Mouse (Mus musculus) hindbrain, embryonic 11.5 days (tissue): Measurements from ENCODE around the gene Cd86. TPM values are rescaled to one million over a fixed set of nuclear protein-coding genes. Genes with fewer than 3 reads are reported as not detected.

Experiments used
- ATAC-seq: fragments of 200-750 bp; cut with Nextera tagmentation; 2 replicates; pipeline ENCODE4 v1.8.0; 2017; ENCODE audit warnings: mild to moderate bottlenecking, moderate TSS enrichment, moderate library complexity; ENCODE audit not compliant: low FRiP score
- DNase-seq: peaks from one replicate; pipeline ENCODE4 v3.0.0-alpha.2; 2015; ENCODE audit warnings: low spot score
- H3K27ac ChIP-seq: fragments of 300-500 bp; sonication (generic); 2 replicates; pipeline ENCODE4 v1.5.1; 2014; ENCODE audit warnings: mild to moderate bottlenecking, low read depth, low read length
- H3K27me3 ChIP-seq: fragments of 300-500 bp; sonication (generic); 2 replicates; pipeline ENCODE4 v1.6.1; 2014; ENCODE audit warnings: mild to moderate bottlenecking, low read length, moderate library complexity, mixed read lengths; ENCODE audit not compliant: control insufficient read depth, insufficient read depth
- H3K36me3 ChIP-seq: fragments of 300-500 bp; sonication (generic); 2 replicates; pipeline ENCODE4 v1.6.1; 2014; ENCODE audit warnings: mild to moderate bottlenecking, low read length, moderate library complexity, mixed read lengths; ENCODE audit not compliant: control insufficient read depth, insufficient read depth
- H3K4me1 ChIP-seq: fragments of 300-500 bp; sonication (generic); replicated peaks from 2 replicates; pipeline ENCODE4 v1.6.1; 2014; ENCODE audit warnings: low read length, mixed read lengths; ENCODE audit not compliant: control insufficient read depth, insufficient read depth
- H3K4me2 ChIP-seq: fragments of 300-500 bp; sonication (generic); replicated peaks from 2 replicates; pipeline ENCODE4 v1.6.1; 2014; ENCODE audit warnings: mild to moderate bottlenecking, low read depth, low read length
- H3K4me3 ChIP-seq: fragments of 300-500 bp; sonication (generic); 2 replicates; pipeline ENCODE4 v1.5.1; 2014; ENCODE audit warnings: low read depth, low read length
- H3K9ac ChIP-seq: fragments of 300-500 bp; sonication (generic); 2 replicates; pipeline ENCODE4 v1.6.1; 2014; ENCODE audit warnings: low read depth, low read length
- H3K9me3 ChIP-seq: fragments of 300-500 bp; sonication (generic); 2 replicates; pipeline ENCODE4 v1.6.1; 2016; ENCODE audit warnings: low read length; ENCODE audit not compliant: control insufficient read depth
- WGBS: fragments of 180-500 bp; shearing (Covaris S2); extraction: QIAGEN DNeasy Blood & Tissue Kit; methylation state at CpG from one replicate; pipeline ENCODE4 v1.1.7; 2014; 5-methylcytosine and 5-hydroxymethylcytosine counted together
- polyA plus RNA-seq: library from polyadenylated mRNA; unstranded; fragments of >200 nt; fragmentation: Nextera tagmentation; extraction: Ambion mirVana; gene quantifications from 2 replicates; pipeline ENCODE4 v1.2.1, GENCODE M21; 2014

Cd86 gene
- polyA plus RNA-seq, 1 experiment from 2014 or later, result 1.7 TPM

DNA sequence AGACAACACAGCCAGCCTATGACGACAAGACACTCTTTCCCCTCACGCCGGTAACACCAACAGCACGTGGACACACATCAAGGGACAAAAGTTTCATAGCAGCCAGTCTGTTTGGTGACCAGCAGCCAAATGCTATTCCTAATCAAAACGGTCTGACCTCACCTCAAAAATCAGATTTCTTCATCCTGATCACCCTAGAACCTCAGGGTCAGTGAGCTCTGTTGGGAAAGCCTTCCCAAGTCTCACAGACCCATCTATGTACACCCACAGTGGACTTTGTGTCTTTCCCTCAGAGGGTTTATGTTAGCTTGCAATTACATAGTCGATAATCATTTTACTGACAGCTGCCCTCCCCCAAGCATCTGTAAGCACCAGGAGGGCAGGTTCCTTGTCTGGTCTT, 106.3 kb downstream of the Cd86 start:
- Histone ChIP-seq H3K9ac (no peak overlapping the region), H3K4me2 (no peak overlapping the region), H3K9me3 (no peaks in the 10 kb centered on the region), H3K4me3 (no peak overlapping the region), H3K36me3 (no peaks in the 10 kb centered on the region), H3K27ac (no peak overlapping the region), H3K27me3 (peaks cover 6% of the 10 kb centered on the region), H3K4me1 (peaks cover 5% of the 10 kb centered on the region)
- DNase-seq (no peak), ATAC-seq (no peak)
- WGBS, result 92% methylated on average over 6 of the region's 6 CpGs

GRCm38 (mm10) chr16:36555672-36556165, 110.2 kb downstream of the Cd86 start:
- Histone ChIP-seq H3K36me3 (no peaks in the 10 kb centered on the region), H3K4me1 (no peaks in the 10 kb centered on the region), H3K27ac (no peak overlapping the region), H3K9ac (no peak overlapping the region), H3K4me3 (no peak overlapping the region), H3K4me2 (no peak overlapping the region), H3K27me3 (no peaks in the 10 kb centered on the region; the same call in 1 of the 2 replicates), H3K9me3 (no peaks in the 10 kb centered on the region)
- ATAC-seq (no peak), DNase-seq (no peak)
- 86% methylated on average over 10 of the region's 10 CpGs for WGBS

Other genes starting within 250 kb of the Cd86 start
- not detected in 2 replicates for gene Stfa3, start 210.7 kb downstream of the Cd86 start, polyA plus RNA-seq
- not detected in 2 replicates for gene Casr, start 103.9 kb downstream of the Cd86 start, polyA plus RNA-seq
- 0.26 and 0.57 TPM in 2 replicates for gene Ildr1, start 27.9 kb upstream of the Cd86 start, polyA plus RNA-seq
- gene Slc15a2, start 118.9 kb upstream of the Cd86 start, polyA plus RNA-seq, result 2.1 and 3.7 TPM in 2 replicates
- gene Iqcb1, start 162.3 kb upstream of the Cd86 start, polyA plus RNA-seq, result 73.3 and 74.3 TPM in 2 replicates
- 1.3 and 1.5 TPM in 2 replicates for gene Eaf2, start 208.9 kb upstream of the Cd86 start, polyA plus RNA-seq
- 81.0 and 91.0 TPM in 2 replicates for gene Golgb1, start 209.1 kb upstream of the Cd86 start, polyA plus RNA-seq